Mouse (Mus musculus) mouse trophoblast stem cell (cell line): Measurements from ENCODE around the gene Kcnq1.

Source experiments
- in situ Hi-C, 2 experiments: fragments of 300-500 bp; cut with MseI, MboI; formaldehyde crosslinking; loops; 2 replicates in 1 of 2; 3 replicates in 1 of 2; pipeline ENCODE4 v1.15.1; 2025

The Kcnq1 gene

DNA sequence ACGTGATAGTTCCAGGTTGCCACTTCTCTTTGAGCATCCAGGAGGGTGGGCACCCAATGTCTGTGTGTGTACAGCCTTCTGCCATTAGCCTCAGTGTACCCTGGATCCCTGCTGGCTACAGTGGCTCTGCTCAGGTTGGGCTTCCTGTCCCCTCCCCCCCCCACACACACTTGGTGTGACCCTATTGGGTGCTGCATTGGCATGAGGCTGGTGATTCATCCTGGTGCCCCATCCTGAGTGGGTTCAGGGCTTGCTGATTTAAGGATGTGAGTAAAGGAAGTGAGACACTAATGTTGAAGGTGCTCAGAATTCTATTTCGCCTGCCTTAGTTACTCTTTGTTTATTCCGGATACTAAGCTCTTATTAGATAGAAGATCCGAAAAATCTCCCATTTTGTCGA is 26.7 kb downstream of the Kcnq1 start:
- in situ Hi-C loops = no loop called here

DNA sequence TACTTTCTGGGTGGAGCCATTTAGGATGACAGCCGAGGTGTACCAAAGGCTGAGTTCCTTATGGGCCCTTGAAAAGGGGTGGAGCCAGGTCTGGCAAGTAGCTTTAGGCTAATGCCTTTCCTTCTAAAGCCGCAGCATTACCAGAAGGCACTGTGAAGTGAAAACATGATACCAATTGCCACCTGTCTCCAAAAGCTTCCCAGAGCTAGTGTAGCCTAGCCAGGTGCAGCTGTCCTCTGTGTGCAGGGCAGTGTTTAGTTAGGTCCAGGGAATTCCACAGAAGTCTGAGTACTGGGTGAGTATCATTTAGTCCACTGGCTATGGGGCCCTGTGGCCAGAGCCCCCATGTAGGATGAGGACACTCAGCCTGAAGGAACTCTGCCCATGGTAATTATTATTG is 30.0 kb downstream of the Kcnq1 start:
- in situ Hi-C loops = no loop called here

DNA sequence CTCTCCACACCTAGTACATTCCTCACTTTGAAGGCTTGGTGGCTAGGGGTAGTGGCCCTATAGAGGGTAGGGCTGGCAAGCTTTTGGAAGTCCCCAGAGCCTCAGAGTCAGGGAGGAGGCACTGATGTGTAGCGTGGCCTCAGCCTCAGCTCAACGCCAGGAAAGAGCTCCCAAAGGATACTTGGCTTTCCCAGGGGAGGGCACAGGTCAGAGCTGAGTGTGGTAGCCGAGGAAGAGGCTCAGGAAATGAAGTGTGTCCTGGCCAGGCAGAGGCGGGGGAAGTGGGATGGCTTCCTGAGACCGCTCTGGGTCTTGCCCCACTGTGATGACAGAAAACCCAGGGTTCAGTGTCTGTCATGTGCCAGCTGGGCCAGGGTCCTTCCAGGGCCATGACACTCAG is 30.4 kb downstream of the Kcnq1 start:
- in situ Hi-C loops = no loop called here

- in situ Hi-C loops = no loop called here
These were observed 32.6 kb downstream of the Kcnq1 start for GRCm38 (mm10) chr7:143138789-143139188.

GRCm38 (mm10) chr7:143139932-143140331 is 33.8 kb downstream of the Kcnq1 start:
- in situ Hi-C loops = no loop called here

GRCm38 (mm10) chr7:143142680-143143079 is 36.5 kb downstream of the Kcnq1 start:
- in situ Hi-C loops = no loop called here

- in situ Hi-C loops = no loop called here
These were observed 40.9 kb downstream of the Kcnq1 start for GRCm38 (mm10) chr7:143147015-143147414.

- in situ Hi-C loops = loop anchor here (5.0 kb wide), 1 partner anchor 316 kb away; no protein-coding TSS in a partner anchor
These were observed 45.0 kb downstream of the Kcnq1 start for GRCm38 (mm10) chr7:143151171-143151570.

GRCm38 (mm10) chr7:143152350-143152749 is 46.2 kb downstream of the Kcnq1 start:
- in situ Hi-C loops = loop anchor here (5.0 kb wide), 1 partner anchor 315 kb away; no protein-coding TSS in a partner anchor

GRCm38 (mm10) chr7:143153915-143154373 is 47.8 kb downstream of the Kcnq1 start:
- in situ Hi-C loops = loop anchor here (5.0 kb wide), 1 partner anchor 313 kb away; no protein-coding TSS in a partner anchor

GRCm38 (mm10) chr7:143154458-143154871 is 48.3 kb downstream of the Kcnq1 start:
- in situ Hi-C loops = loop anchor here (5.0 kb wide), 1 partner anchor 313 kb away; no protein-coding TSS in a partner anchor

GRCm38 (mm10) chr7:143155257-143155656 is 49.1 kb downstream of the Kcnq1 start:
- in situ Hi-C loops = no loop called here

GRCm38 (mm10) chr7:143158690-143159425 is 52.7 kb downstream of the Kcnq1 start:
- in situ Hi-C loops = no loop called here

DNA sequence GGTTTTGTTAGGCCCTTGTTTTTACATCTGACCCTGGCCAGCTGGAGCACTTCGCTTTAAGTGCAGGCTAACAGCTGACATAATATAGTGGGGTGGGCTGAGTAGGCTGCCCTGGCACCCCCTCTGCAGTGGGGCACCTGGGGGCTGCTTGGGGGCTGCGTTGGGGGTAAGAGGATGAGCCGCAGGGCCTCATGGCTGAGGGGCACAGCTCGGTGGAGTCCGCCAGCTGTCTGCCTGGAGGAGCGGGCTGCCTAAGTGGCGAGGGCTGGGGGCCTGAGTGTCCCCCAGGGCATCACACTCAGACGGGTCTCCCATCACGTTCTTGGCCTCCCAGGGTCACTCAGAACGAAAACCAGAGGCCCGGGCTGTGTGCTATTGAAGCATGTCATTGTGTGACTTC is 53.3 kb downstream of the Kcnq1 start:
- in situ Hi-C loops = no loop called here

DNA sequence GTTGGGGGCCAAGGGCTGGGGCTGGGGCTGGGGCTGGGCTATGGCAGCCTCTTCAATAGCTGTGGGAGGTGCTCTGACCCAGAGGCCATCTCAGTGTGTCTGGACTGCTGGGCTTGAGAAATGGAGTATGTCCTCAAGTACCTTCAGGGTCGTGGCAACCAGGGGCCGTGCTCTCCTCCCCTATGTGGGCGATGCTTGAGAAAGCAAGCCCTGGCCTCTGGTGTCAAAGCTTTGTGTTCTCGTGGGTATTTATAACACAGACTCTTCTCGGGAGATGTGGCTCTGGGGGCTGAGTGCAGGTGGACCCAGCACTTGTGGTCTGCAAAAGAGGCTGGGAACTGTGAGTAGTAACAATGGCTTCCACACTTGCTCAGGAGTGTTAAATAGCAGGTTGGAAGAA is 53.9 kb downstream of the Kcnq1 start:
- in situ Hi-C loops = no loop called here

GRCm38 (mm10) chr7:143162051-143162450 is 55.9 kb downstream of the Kcnq1 start:
- in situ Hi-C loops = no loop called here

GRCm38 (mm10) chr7:143164074-143164473 is 57.9 kb downstream of the Kcnq1 start:
- in situ Hi-C loops = no loop called here

- in situ Hi-C loops = no loop called here
These were observed 59.6 kb downstream of the Kcnq1 start for GRCm38 (mm10) chr7:143165687-143166265.

DNA sequence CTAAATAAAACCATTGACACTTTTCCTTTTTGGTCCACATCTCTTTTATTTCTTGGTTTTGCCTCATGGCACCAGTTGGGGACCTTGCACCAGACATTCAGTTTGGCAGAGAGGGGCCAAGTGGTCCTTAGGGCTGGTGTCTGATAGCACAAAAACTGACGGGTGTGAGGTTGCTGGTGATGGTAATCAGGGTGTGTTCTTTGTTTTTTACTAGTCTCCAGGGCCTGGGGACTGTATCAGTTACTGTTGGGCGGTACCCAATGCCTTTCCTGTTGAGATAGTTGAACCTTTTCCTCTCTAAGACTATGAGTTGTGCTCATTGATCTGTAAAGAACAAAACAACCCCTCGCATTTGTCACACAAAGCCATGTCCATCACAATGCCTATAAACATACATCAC is 61.1 kb downstream of the Kcnq1 start:
- in situ Hi-C loops = no loop called here

- in situ Hi-C loops = no loop called here
These were observed 63.2 kb downstream of the Kcnq1 start for GRCm38 (mm10) chr7:143169371-143169770.

DNA sequence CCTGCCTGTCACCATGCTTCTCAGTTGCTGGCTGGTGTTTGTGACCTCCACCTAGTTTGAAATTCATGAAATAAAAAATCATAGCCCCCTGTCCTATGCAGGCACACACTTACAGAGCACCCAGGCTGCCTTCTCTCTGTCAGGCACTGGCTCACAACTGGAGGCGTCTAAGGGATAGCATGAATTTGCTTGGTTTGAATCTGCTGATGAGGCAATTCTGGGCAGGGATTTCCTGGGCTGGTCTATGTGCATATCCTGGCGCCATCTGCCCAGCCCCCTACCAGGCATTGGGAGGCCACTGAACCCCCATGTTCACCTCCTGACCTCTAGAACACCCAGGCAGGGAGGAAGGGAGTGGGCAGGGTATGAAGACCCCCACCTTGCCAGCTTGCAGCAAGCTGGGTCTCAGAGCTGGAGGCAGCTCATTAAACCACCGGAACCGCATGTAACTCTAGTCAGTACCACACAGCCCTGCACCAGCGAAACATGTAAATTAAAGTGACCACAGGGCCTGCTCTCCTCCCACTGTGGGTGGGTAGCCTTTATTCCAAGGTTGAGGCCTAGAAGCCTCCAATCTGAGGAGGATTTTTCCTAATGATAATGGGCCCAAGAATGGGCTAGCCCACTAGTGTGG is 66.9 kb downstream of the Kcnq1 start:
- in situ Hi-C loops = no loop called here

DNA sequence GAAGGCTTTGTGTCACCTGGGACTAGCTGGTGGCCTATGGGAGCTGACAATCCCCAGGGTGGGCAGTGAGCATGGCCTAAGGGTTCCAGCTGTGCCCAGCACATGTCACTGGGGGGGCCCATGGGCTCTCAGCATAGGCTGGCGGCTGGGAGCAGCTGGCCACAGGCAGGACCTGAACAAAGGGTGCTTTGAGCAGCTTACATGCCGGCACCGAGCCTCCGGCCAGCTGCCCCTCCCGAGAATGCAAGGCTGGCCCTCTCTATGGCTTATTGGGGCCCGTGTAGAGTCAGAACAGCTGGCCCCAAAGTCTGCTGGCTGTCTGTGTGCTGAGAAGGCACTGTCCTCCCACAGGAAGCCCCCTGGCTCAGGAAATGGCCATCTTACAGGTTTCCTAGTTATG is 68.5 kb downstream of the Kcnq1 start:
- in situ Hi-C loops = no loop called here

DNA sequence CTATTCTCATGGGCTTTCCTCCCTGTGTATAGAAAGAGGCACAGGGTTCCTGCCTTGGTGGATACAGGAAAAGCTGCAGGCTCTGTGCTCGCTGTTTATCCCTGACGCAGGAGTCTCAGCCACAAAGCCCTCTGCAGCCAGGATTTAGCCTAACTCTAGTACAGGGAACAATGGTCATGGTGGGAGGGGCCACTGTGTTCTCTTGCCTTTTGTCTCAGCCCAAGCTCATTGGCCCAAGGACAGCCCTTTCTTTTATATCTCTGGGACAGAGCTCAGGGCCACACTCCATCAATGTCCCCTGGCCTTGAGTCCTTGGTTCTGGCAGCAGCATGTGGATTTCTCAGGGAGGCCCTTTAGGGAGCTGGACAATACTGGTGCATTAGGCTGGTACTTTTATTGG is 72.7 kb downstream of the Kcnq1 start:
- in situ Hi-C loops = no loop called here
